Mouse (Mus musculus): ENCODE data around the gene Nfam1. TPM values are rescaled to one million over a fixed set of nuclear protein-coding genes. Genes with fewer than 3 reads are reported as not detected.
"Not testable (repeated sequence)": the region's sequence is repeated elsewhere in the genome, so short reads cannot be mapped to it uniquely, and the experiment has no call there.

Gene Nfam1
- 1.9 and 2.1 TPM in 2 replicates for polyA plus RNA-seq (2012; ENCODE audit: insufficient read depth, insufficient read length, missing spikeins)

DNA sequence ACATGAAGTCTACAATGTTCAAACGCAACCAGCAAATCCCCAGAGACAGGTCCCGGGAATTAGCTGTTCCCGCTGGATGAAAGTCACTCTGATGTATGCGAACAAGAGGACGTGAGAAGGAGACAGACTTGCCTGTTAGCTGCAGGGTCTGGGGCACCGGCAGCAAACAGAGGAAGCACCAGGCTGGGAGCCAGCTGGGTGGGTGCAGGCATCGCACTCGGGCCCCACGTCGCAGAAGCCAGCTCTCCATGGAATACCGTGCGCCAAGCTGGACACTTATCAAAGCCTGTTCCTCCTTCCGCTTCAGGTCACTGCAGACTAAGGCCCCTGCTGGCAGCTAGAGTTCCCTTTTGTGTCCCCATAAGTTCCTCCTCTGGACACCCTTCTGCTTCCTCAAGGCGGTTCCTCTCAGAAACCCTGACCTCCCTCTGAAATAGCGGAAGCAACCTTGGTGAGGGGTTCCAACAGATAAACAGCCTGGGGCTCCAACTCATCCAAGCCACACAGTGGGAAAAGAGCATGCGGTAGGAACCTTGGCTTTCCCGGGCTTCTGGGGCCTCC is at the start of gene Nfam1:
Gene Nfam1 (minus strand): TSS at position 326 of the 561 bp plus-strand sequence.
- Histone ChIP-seq H3K27ac (replicated peaks; ENCODE audit: low read depth, low read length) (peak within 1 kb of the TSS; percentile 48), H3K4me1 (ENCODE audit: control insufficient read depth, insufficient read depth, insufficient read length, low read length) (no peaks in the 10 kb centered on the region; the same call in 1 of the 2 replicates), H3K4me3 (ENCODE audit: insufficient read depth, low read depth, low read length) (peak within 1 kb of the TSS; percentile 58)

DNA sequence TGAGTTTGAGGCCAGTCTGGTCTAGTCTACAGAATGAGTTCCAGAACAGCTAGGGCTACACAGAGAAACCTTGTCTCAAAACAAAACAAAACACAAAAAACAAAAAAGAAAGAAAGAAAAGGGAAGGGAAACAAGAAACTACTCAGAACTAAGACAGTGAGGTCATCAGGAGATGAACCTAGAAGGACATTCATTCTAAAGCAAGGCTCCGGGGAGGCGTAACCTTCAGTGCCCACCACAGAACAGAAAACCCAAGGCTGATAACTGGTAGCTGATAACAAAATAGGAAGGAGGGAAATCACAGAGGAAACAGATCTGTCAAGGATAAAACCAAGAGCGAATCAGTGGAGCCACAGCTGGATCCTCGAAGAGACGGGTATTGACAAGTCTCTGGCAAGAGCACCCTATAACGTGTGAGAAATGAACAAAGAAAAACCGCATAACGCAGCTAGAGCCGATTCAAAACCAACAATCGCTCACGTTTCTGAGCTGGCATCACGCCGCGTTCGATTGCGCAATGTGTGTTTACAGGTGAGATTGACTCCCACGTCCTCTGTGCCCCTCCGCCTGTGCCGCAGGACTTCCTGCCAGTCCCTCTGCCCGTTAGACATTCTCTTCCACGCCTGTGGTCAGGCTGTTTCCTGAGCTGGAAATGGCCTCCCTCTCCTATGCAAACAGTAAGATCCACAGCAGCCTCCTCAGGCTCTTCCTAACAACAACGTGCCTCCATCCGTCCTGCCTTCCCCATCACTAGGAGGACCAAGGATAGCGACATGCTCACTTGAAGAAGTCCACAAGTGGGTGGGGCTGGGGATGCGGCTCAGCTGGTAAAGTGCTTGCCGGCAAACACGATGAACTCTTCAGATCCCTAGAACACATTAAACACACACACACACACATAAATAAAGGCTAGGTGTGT is 42.8 kb upstream of the Nfam1 start:
- H3K27ac ChIP-seq (replicated peaks; ENCODE audit: low read depth, low read length) = no peak overlapping the region
- H3K4me3 ChIP-seq (ENCODE audit: insufficient read depth, low read depth, low read length) = no peak overlapping the region
- H3K4me1 ChIP-seq (ENCODE audit: control insufficient read depth, insufficient read depth, insufficient read length, low read length) = no peaks in the 10 kb centered on the region

GRCm38 (mm10) chr15:83074179-83074578 is 41.1 kb upstream of the Nfam1 start:
- Histone ChIP-seq H3K4me1 (ENCODE audit: control insufficient read depth, insufficient read depth, insufficient read length, low read length) (no peaks in the 10 kb centered on the region), H3K27ac (replicated peaks; ENCODE audit: low read depth, low read length) (no peak overlapping the region), H3K4me3 (ENCODE audit: insufficient read depth, low read depth, low read length) (no peak overlapping the region)

DNA sequence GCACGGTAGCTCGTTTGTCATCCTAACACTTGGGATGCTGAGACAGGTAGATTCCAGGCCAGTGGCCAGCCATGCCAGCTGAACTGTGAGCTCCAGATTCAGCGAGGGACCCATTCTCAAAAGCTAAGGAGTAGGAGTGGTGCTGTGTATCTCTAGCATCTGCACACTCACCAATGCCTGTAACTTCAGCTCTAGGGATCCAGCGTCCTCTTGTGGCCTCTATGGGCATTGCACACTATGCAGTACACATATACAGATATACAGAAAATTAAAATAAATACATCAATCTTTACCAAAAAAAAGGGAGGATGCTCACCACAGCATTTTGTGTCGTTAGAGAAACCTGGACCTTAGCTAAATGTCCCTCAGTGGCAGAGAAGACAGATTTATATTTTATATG is 38.6 kb upstream of the Nfam1 start:
- no peaks in the 10 kb centered on the region for H3K4me1 ChIP-seq (ENCODE audit: control insufficient read depth, insufficient read depth, insufficient read length, low read length)
- H3K4me3 ChIP-seq (ENCODE audit: insufficient read depth, low read depth, low read length) = no peak overlapping the region
- H3K27ac ChIP-seq (replicated peaks; ENCODE audit: low read depth, low read length) = no peak overlapping the region

GRCm38 (mm10) chr15:83070942-83071341 is 37.8 kb upstream of the Nfam1 start:
- Histone ChIP-seq H3K4me3 (ENCODE audit: insufficient read depth, low read depth, low read length) (no peak overlapping the region), H3K27ac (replicated peaks; ENCODE audit: low read depth, low read length) (no peak overlapping the region), H3K4me1 (ENCODE audit: control insufficient read depth, insufficient read depth, insufficient read length, low read length) (no peaks in the 10 kb centered on the region)

GRCm38 (mm10) chr15:83068270-83068669 is 35.2 kb upstream of the Nfam1 start:
- H3K4me1 ChIP-seq (ENCODE audit: control insufficient read depth, insufficient read depth, insufficient read length, low read length) = no peaks in the 10 kb centered on the region
- H3K27ac ChIP-seq (replicated peaks; ENCODE audit: low read depth, low read length) = no peak overlapping the region

GRCm38 (mm10) chr15:83065543-83065942 is 32.4 kb upstream of the Nfam1 start:
- Histone ChIP-seq H3K4me1 (ENCODE audit: control insufficient read depth, insufficient read depth, insufficient read length, low read length) (no peaks in the 10 kb centered on the region), H3K27ac (replicated peaks; ENCODE audit: low read depth, low read length) (no peak overlapping the region), H3K4me3 (ENCODE audit: insufficient read depth, low read depth, low read length) (no peak overlapping the region)

More at GRCm38 (mm10) chr15:83068270-83068669, 35.2 kb upstream of the Nfam1 start:
- no peak overlapping the region for H3K4me3 ChIP-seq (ENCODE audit: insufficient read depth, low read depth, low read length)

- not testable (repeated sequence) for H3K27ac ChIP-seq (replicated peaks; ENCODE audit: low read depth, low read length); H3K4me1 ChIP-seq (ENCODE audit: control insufficient read depth, insufficient read depth, insufficient read length, low read length)
Measured at GRCm38 (mm10) chr15:83062582-83062981, 29.5 kb upstream of the Nfam1 start.

DNA sequence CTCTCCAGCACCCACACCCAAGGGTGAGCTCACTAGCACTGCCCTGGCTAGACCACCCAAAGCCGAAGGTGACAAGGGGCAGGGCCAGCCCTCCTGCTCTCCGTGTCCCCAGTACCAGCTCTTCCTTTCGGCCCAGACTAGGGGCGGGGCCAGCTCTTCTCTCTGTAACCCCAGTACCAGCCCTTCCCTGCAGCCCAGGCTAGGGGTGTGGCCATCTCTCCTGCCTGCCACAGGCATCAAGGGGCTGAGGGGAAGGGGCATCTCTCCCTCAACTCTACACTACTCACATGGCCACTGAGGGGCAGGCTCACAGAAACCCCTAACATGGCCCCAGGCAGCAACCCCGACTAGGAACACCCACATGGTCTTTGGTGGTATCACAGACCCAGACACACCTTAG is 28.6 kb upstream of the Nfam1 start:
- Histone ChIP-seq H3K27ac (replicated peaks; ENCODE audit: low read depth, low read length) (no peak overlapping the region), H3K4me3 (ENCODE audit: insufficient read depth, low read depth, low read length) (no peak overlapping the region), H3K4me1 (ENCODE audit: control insufficient read depth, insufficient read depth, insufficient read length, low read length) (no peaks in the 10 kb centered on the region)

More at GRCm38 (mm10) chr15:83062582-83062981, 29.5 kb upstream of the Nfam1 start:
- H3K4me3 ChIP-seq (ENCODE audit: insufficient read depth, low read depth, low read length) = not testable (repeated sequence)

- no peaks in the 10 kb centered on the region for H3K4me1 ChIP-seq (ENCODE audit: control insufficient read depth, insufficient read depth, insufficient read length, low read length)
- H3K4me3 ChIP-seq (ENCODE audit: insufficient read depth, low read depth, low read length) = no peak overlapping the region
Measured at GRCm38 (mm10) chr15:83059233-83059660, 26.1 kb upstream of the Nfam1 start.

GRCm38 (mm10) chr15:83057533-83057932 is 24.4 kb upstream of the Nfam1 start:
- Histone ChIP-seq H3K4me1 (ENCODE audit: control insufficient read depth, insufficient read depth, insufficient read length, low read length) (no peaks in the 10 kb centered on the region), H3K27ac (replicated peaks; ENCODE audit: low read depth, low read length) (no peak overlapping the region), H3K4me3 (ENCODE audit: insufficient read depth, low read depth, low read length) (no peak overlapping the region)

More at GRCm38 (mm10) chr15:83059233-83059660, 26.1 kb upstream of the Nfam1 start:
- H3K27ac ChIP-seq (replicated peaks; ENCODE audit: low read depth, low read length) = no peak overlapping the region

GRCm38 (mm10) chr15:83056378-83057083 is 23.4 kb upstream of the Nfam1 start:
- Histone ChIP-seq H3K27ac (replicated peaks; ENCODE audit: low read depth, low read length) (no peak overlapping the region), H3K4me3 (ENCODE audit: insufficient read depth, low read depth, low read length) (peak overlapping the region; percentile 31), H3K4me1 (ENCODE audit: control insufficient read depth, insufficient read depth, insufficient read length, low read length) (no peaks in the 10 kb centered on the region)

DNA sequence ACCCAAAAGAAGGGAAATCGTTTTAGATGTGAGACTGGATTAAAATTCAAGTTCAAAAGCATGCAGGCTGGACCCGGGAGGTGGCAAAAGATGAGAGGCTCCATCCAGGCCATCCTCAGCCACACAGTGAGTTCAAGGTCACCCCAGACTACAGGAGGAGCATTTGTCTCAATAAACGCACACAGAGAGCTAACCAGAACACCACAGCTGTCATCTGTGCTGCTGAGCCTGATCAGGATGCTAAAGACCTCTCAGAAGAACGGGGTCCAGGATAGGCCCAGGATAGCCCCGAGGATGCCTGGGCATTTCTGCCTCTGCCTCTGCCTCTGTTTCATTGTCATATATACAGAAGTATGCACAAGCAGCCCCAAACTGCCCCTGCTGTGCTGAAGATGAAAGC is 22.5 kb upstream of the Nfam1 start:
- Histone ChIP-seq H3K27ac (replicated peaks; ENCODE audit: low read depth, low read length) (no peak overlapping the region), H3K4me1 (ENCODE audit: control insufficient read depth, insufficient read depth, insufficient read length, low read length) (no peaks in the 10 kb centered on the region), H3K4me3 (ENCODE audit: insufficient read depth, low read depth, low read length) (no peak overlapping the region)

DNA sequence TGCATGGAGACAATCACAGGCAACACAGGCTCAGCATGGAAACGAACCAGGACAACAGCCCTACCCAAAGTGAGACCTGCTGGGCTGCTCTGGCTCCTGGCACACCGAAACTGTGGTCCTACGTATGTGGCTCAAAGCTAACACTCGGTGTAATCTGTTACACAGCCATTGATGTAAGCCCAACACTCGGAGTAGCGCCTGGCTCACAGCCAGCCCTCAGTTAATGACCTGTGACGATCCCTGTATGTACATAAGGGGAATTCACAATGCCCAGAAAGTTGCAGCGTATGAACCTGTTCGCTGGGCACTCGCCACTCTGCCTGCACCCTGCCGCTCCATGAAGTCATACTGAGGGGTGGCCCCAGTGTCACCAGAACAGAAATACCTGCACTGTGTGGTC is 20.2 kb upstream of the Nfam1 start:
- H3K4me3 ChIP-seq (ENCODE audit: insufficient read depth, low read depth, low read length) = no peak overlapping the region
- no peaks in the 10 kb centered on the region for H3K4me1 ChIP-seq (ENCODE audit: control insufficient read depth, insufficient read depth, insufficient read length, low read length)
- H3K27ac ChIP-seq (replicated peaks; ENCODE audit: low read depth, low read length) = no peak overlapping the region
